Mouse (Mus musculus) liver, embryonic 14.5 days (tissue): Measurements from ENCODE around the gene Pex7.

Source experiments
- CTCF ChIP-seq: IDR thresholded peaks from 2 replicates; pipeline ENCODE4 v1.5.1; 2016; ENCODE audit warnings: antibody characterized with exemption, low read depth, control low read depth
- EP300 ChIP-seq: IDR thresholded peaks from 2 replicates; pipeline ENCODE4 v1.6.1; 2016; ENCODE audit warnings: antibody characterized with exemption, low read depth

DNA sequence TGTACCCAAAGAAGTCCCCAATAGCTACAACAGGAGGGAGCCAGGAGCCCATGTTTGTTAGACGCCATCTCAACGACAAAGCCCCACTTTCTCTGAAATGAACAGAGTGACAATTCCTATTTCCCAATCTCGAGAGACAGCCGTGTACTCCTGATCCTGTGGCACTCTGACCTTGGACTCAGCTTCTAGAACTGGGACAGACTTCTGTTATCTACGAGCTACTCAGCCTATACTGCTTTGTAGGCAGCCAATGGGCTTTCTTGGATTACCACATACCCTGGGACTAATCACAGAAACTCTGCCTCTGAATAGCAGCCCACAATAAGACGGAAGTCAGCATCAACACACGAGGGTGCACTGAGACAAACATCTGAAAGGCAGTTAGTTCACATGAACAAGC lies 5.5 kb downstream of the Pex7 start:
- TF ChIP-seq CTCF (no peak), EP300 (no peak)
